Mouse (Mus musculus): Measurements from ENCODE around the gene Ap5z1. TPM values are rescaled to one million over a fixed set of nuclear protein-coding genes. Genes with fewer than 3 reads are reported as not detected.

Ap5z1 gene
- polyA plus RNA-seq, 1 experiment from 2014 or later = 6.0 TPM

- peak; percentile 30; the same call in 1 of the 2 replicates for ATAC-seq (replicated peaks; ENCODE audit: insufficient number of reproducible peaks, insufficient read depth, low FRiP score, low read depth)
- Histone ChIP-seq H3K9ac (no peak overlapping the region), H3K9me3 (replicated peaks) (no peaks in the 10 kb centered on the region), H3K4me1 (replicated peaks) (peaks cover 19% of the 10 kb centered on the region), H3K36me3 (no peaks in the 10 kb centered on the region; the same call in 1 of the 2 replicates), H3K27me3 (no peaks in the 10 kb centered on the region), H3K4me3 (no peak overlapping the region), H3K4me2 (no peak overlapping the region), H3K27ac (no peak overlapping the region)
- WGBS = 54% methylated on average over 12 of the region's 12 CpGs
Measured at GRCm38 (mm10) chr5:142477346-142477745, 13.6 kb downstream of the Ap5z1 start.

GRCm38 (mm10) chr5:142477866-142478615, 14.3 kb downstream of the Ap5z1 start:
- Histone ChIP-seq H3K4me2 (no peak overlapping the region), H3K36me3 (no peaks in the 10 kb centered on the region; the same call in 1 of the 2 replicates), H3K9ac (no peak overlapping the region), H3K4me1 (replicated peaks) (peaks cover 19% of the 10 kb centered on the region), H3K4me3 (no peak overlapping the region), H3K27ac (no peak overlapping the region), H3K9me3 (replicated peaks) (no peaks in the 10 kb centered on the region), H3K27me3 (no peaks in the 10 kb centered on the region)
- ATAC-seq (replicated peaks; ENCODE audit: insufficient number of reproducible peaks, insufficient read depth, low FRiP score, low read depth) = no peak
- WGBS = 78% methylated on average over 5 of the region's 5 CpGs

- Histone ChIP-seq H3K9ac (no peak overlapping the region; the same call in 1 of the 2 replicates), H3K27me3 (no peaks in the 10 kb centered on the region), H3K4me2 (peak overlapping the region; percentile 53), H3K27ac (no peak overlapping the region), H3K4me3 (peak overlapping the region; percentile 26), H3K9me3 (replicated peaks) (no peaks in the 10 kb centered on the region), H3K36me3 (no peaks in the 10 kb centered on the region; the same call in 1 of the 2 replicates), H3K4me1 (replicated peaks) (peaks cover 19% of the 10 kb centered on the region)
- 29% methylated on average over 17 of the region's 17 CpGs for WGBS
- peak; percentile 54; the same call in 1 of the 2 replicates for ATAC-seq (replicated peaks; ENCODE audit: insufficient number of reproducible peaks, insufficient read depth, low FRiP score, low read depth)
Measured at GRCm38 (mm10) chr5:142478829-142479435, 15.2 kb downstream of the Ap5z1 start.

GRCm38 (mm10) chr5:142482512-142482911, 18.8 kb downstream of the Ap5z1 start:
- WGBS = 63% methylated on average over 2 of the region's 2 CpGs
- no peak overlapping the region for H3K9ac ChIP-seq
- H3K4me1 ChIP-seq (replicated peaks) = peaks cover 13% of the 10 kb centered on the region
- no peaks in the 10 kb centered on the region for H3K27me3 ChIP-seq
- H3K4me3 ChIP-seq = no peak overlapping the region
- no peak overlapping the region for H3K27ac ChIP-seq
- ATAC-seq (replicated peaks; ENCODE audit: insufficient number of reproducible peaks, insufficient read depth, low FRiP score, low read depth) = no peak
- H3K9me3 ChIP-seq (replicated peaks) = no peaks in the 10 kb centered on the region
- no peak overlapping the region for H3K4me2 ChIP-seq
- H3K36me3 ChIP-seq = no peaks in the 10 kb centered on the region

- Histone ChIP-seq H3K4me1 (replicated peaks) (peaks cover 6% of the 10 kb centered on the region), H3K9me3 (replicated peaks) (no peaks in the 10 kb centered on the region), H3K27ac (no peak overlapping the region), H3K9ac (no peak overlapping the region), H3K27me3 (no peaks in the 10 kb centered on the region), H3K4me3 (no peak overlapping the region), H3K36me3 (no peaks in the 10 kb centered on the region), H3K4me2 (no peak overlapping the region)
- 90% methylated on average over 5 of the region's 5 CpGs for WGBS
- no peak for ATAC-seq (replicated peaks; ENCODE audit: insufficient number of reproducible peaks, insufficient read depth, low FRiP score, low read depth)
Measured at GRCm38 (mm10) chr5:142483581-142483980, 19.8 kb downstream of the Ap5z1 start.

GRCm38 (mm10) chr5:142486654-142487053, 22.9 kb downstream of the Ap5z1 start:
- H3K4me3 ChIP-seq = no peak overlapping the region
- H3K9ac ChIP-seq = no peak overlapping the region
- H3K27ac ChIP-seq = no peak overlapping the region
- H3K4me2 ChIP-seq = no peak overlapping the region
- no peaks in the 10 kb centered on the region for H3K36me3 ChIP-seq
- H3K27me3 ChIP-seq = no peaks in the 10 kb centered on the region
- no peaks in the 10 kb centered on the region for H3K9me3 ChIP-seq (replicated peaks)
- no peak for ATAC-seq (replicated peaks; ENCODE audit: insufficient number of reproducible peaks, insufficient read depth, low FRiP score, low read depth)
- H3K4me1 ChIP-seq (replicated peaks) = no peaks in the 10 kb centered on the region
- WGBS = 65% methylated on average over 9 of the region's 9 CpGs

GRCm38 (mm10) chr5:142489955-142490707, 26.4 kb downstream of the Ap5z1 start:
- H3K4me1 ChIP-seq (replicated peaks) = peaks cover 7% of the 10 kb centered on the region
- H3K27me3 ChIP-seq = no peaks in the 10 kb centered on the region
- H3K9ac ChIP-seq = no peak overlapping the region
- no peaks in the 10 kb centered on the region for H3K36me3 ChIP-seq
- ATAC-seq (replicated peaks; ENCODE audit: insufficient number of reproducible peaks, insufficient read depth, low FRiP score, low read depth) = no peak
- no peak overlapping the region for H3K4me2 ChIP-seq
- 69% methylated on average over 9 of the region's 9 CpGs for WGBS
- no peak overlapping the region for H3K27ac ChIP-seq
- no peaks in the 10 kb centered on the region for H3K9me3 ChIP-seq (replicated peaks)
- no peak overlapping the region for H3K4me3 ChIP-seq

GRCm38 (mm10) chr5:142493307-142493706, 29.6 kb downstream of the Ap5z1 start:
- Histone ChIP-seq H3K9me3 (replicated peaks) (no peaks in the 10 kb centered on the region), H3K9ac (no peak overlapping the region), H3K4me3 (no peak overlapping the region), H3K27me3 (no peaks in the 10 kb centered on the region), H3K4me1 (replicated peaks) (peaks cover 15% of the 10 kb centered on the region), H3K36me3 (no peaks in the 10 kb centered on the region), H3K27ac (no peak overlapping the region), H3K4me2 (no peak overlapping the region)
- WGBS = 77% methylated on average over 3 of the region's 3 CpGs
- no peak for ATAC-seq (replicated peaks; ENCODE audit: insufficient number of reproducible peaks, insufficient read depth, low FRiP score, low read depth)

- Histone ChIP-seq H3K27me3 (no peaks in the 10 kb centered on the region), H3K4me2 (no peak overlapping the region), H3K27ac (peak overlapping the region; percentile 51), H3K9me3 (replicated peaks) (no peaks in the 10 kb centered on the region), H3K4me1 (replicated peaks) (peaks cover 15% of the 10 kb centered on the region), H3K9ac (no peak overlapping the region), H3K36me3 (no peaks in the 10 kb centered on the region), H3K4me3 (no peak overlapping the region)
- ATAC-seq (replicated peaks; ENCODE audit: insufficient number of reproducible peaks, insufficient read depth, low FRiP score, low read depth) = peak; percentile 37; the same call in 1 of the 2 replicates
- WGBS = 48% methylated on average over 14 of the region's 14 CpGs
Measured at GRCm38 (mm10) chr5:142495321-142496096, 31.8 kb downstream of the Ap5z1 start.

GRCm38 (mm10) chr5:142498964-142499363, 35.2 kb downstream of the Ap5z1 start:
- no peak overlapping the region for H3K9ac ChIP-seq
- no peak overlapping the region for H3K27ac ChIP-seq
- peaks cover 19% of the 10 kb centered on the region for H3K4me1 ChIP-seq (replicated peaks)
- no peaks in the 10 kb centered on the region for H3K36me3 ChIP-seq
- H3K27me3 ChIP-seq = no peaks in the 10 kb centered on the region
- WGBS = 47% methylated on average over 3 of the region's 3 CpGs
- no peak overlapping the region for H3K4me3 ChIP-seq
- no peak overlapping the region for H3K4me2 ChIP-seq
- ATAC-seq (replicated peaks; ENCODE audit: insufficient number of reproducible peaks, insufficient read depth, low FRiP score, low read depth) = no peak
- no peaks in the 10 kb centered on the region for H3K9me3 ChIP-seq (replicated peaks)

GRCm38 (mm10) chr5:142500918-142501317, 37.2 kb downstream of the Ap5z1 start:
- H3K9me3 ChIP-seq (replicated peaks) = no peaks in the 10 kb centered on the region
- 80% methylated on average over 10 of the region's 10 CpGs for WGBS

More at GRCm38 (mm10) chr5:142500918-142501317, 37.2 kb downstream of the Ap5z1 start:
- no peaks in the 10 kb centered on the region for H3K36me3 ChIP-seq
- H3K4me1 ChIP-seq (replicated peaks) = peaks cover 5% of the 10 kb centered on the region
- H3K9ac ChIP-seq = no peak overlapping the region
- H3K27ac ChIP-seq = no peak overlapping the region
- no peak for ATAC-seq (replicated peaks; ENCODE audit: insufficient number of reproducible peaks, insufficient read depth, low FRiP score, low read depth)
- no peaks in the 10 kb centered on the region for H3K27me3 ChIP-seq
- H3K4me3 ChIP-seq = no peak overlapping the region
- H3K4me2 ChIP-seq = no peak overlapping the region

Measured in heart, embryonic 15.5 days (tissue).